Mouse (Mus musculus) adrenal gland, postnatal 0 days (tissue): ENCODE results near the gene Chrna5. TPM values are rescaled to one million over a fixed set of nuclear protein-coding genes. Genes with fewer than 3 reads are reported as not detected.

Experiments
- polyA plus RNA-seq: library from polyadenylated mRNA; unstranded; fragments of >200 nt; fragmentation: Nextera tagmentation; extraction: Ambion mirVana; gene quantifications from 2 replicates; pipeline ENCODE4 v1.2.1, GENCODE M21; 2015

Chrna5 gene
- polyA plus RNA-seq = 2.6 and 9.2 TPM in 2 replicates

DNA sequence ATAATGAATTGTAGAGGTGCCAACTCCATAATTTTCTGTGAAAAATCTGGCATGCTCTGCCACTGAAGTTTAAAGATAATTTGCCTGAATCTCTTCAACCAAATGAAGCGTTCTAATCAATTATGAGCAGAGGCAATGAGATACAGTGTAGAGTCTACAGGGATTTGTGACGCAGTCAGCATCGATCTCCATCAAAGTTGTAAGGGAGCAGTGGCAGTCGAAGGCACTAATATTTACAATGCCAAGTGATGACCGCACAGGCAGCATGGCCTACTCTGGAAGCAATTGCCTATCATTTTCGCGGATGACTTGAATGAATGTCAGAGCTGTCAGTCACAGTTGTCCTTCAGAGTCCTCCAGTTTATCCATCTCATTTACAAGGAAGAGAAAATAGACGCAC, at the start of gene Chrna5:
Chrna5 (plus strand) TSS at position 207 of the 400 bp plus-strand sequence.

DNA sequence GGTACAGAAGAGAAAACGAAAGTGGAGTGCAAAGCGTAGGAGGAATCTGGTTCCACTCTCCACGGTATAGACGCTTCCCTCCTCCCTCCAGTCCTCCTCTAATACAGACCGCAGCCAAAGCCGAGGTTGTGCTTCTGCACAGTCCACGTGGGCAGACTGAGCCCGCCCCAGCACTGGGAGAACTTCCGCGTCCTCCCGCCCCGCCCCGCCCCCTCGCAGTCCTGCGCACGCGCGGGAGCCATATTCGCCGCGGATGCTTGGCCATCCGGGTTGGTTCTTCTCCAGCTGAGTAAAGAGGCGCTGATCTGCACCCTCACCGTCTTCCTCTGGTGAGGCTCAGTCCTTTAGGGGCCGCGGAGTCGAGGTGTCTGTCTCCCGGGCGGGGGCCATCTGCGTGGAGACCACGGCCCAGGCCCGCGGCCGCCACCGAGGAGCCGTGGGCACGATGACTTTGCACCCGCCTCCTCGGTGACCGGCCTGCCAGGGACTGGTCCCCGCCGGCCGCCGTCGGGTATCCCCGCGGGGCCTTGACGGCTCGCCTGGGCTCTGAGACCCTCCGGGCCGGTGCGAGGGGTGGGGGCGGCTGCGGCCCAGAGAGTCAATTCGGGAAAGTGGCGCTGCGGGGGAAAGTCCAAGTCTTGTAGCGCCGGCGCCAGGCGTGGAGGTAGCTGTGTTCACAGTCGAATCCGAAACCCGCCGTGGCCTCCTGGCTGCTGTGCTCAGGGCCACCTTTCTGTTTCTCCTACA, 29.9 kb upstream of the Chrna5 start, which contains the start of the genes Psma4 and AY074887:
Psma4 (plus strand) TSS at position 216 of the 747 bp plus-strand sequence.
AY074887 (minus strand) TSS at position 424 of the 747 bp plus-strand sequence.

DNA sequence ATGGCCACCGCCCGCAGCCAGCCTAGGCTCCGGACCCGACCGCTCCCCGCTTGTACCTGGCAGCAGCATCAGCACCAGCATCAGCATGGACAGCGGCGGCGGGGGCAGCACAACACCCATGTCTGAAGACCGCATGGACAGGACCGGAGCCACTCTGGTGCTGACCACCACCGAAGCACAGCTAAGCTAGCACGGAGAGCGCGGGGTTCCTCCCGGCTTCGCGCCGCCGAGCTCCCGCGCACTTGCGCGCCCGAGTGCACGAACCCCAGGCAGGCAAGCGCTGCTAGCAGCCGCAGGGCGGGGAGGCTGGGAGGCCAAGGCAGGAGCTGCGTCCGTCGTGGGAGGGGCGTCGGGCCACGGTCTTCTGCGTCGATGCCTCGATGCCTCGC, 45.6 kb downstream of the Chrna5 start, which contains the start of gene Chrna3:
Chrna3 (minus strand) TSS at position 288 of the 389 bp plus-strand sequence.

DNA sequence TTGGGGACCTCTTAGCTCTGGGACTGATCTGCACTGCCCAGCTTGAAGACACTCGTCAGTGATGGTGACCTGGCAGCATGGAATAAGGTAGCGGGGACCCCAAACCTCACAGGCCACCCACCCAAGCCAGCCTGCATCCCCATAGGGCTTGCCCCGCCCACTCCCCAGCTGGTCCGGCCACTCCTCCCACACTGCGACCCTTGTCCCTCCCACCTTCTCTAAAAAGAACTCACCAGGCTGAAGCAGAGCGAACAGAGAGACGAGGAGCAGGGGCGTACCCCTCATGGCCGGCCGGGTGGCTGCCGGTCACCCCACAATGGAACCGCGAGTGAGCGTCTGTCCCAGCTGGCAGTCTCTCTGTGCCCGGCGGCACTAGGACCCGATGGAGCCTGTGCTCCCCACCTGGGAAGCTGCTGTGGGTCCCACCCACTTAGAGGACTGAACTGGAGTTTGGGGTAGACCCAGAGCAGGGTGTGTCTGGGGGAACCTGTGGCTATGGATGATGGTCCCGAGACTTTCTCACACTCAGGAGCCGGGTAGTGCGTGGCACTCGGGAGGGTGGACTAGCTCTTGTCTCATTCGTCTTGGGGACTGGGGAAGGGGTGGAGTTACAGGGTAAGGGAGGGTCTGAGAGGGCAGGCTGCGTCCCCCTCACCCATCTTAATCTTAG, 67.7 kb downstream of the Chrna5 start, which contains the start of gene Chrnb4:
Chrnb4 (minus strand) TSS at position 569 of the 670 bp plus-strand sequence.

Other genes starting within 250 kb of the Chrna5 start
- gene Wdr61, start 246.4 kb upstream of the Chrna5 start, polyA plus RNA-seq = 163 and 166 TPM in 2 replicates
- gene Crabp1, start 216.1 kb upstream of the Chrna5 start, polyA plus RNA-seq = 6.6 and 8.8 TPM in 2 replicates
- 16.0 and 18.0 TPM in 2 replicates for gene Ireb2, start 117.1 kb upstream of the Chrna5 start, polyA plus RNA-seq
- gene Hykk, start 63.6 kb upstream of the Chrna5 start, polyA plus RNA-seq = 2.0 and 2.2 TPM in 2 replicates
- 334 and 356 TPM in 2 replicates for gene Psma4, start 30.1 kb upstream of the Chrna5 start, polyA plus RNA-seq
- 0.79 and 1.4 TPM in 2 replicates for gene AY074887, start 29.9 kb upstream of the Chrna5 start, polyA plus RNA-seq
- gene Chrna3, start 45.7 kb downstream of the Chrna5 start, polyA plus RNA-seq = 14.0 and 30.8 TPM in 2 replicates
- gene Chrnb4, start 67.9 kb downstream of the Chrna5 start, polyA plus RNA-seq = 5.4 and 15.8 TPM in 2 replicates
- 22.0 and 27.9 TPM in 2 replicates for gene Ube2q2, start 168.0 kb downstream of the Chrna5 start, polyA plus RNA-seq
- gene Fbxo22, start 228.0 kb downstream of the Chrna5 start, polyA plus RNA-seq = 28.9 and 37.8 TPM in 2 replicates